Mouse (Mus musculus): ENCODE results near the gene Gm10424. TPM values are rescaled to one million over a fixed set of nuclear protein-coding genes. Genes with fewer than 3 reads are reported as not detected.

Gm10424 gene
- not detected in 2 replicates for polyA plus RNA-seq (2012; rRNA removed)

GRCm38 (mm10) chr5:95272668-95273067 lies at the start of gene Gm10424:
Gm10424 (minus strand) TSS chr5:95272768.

GRCm38 (mm10) chr5:95305611-95306010 lies 33.0 kb upstream of the Gm10424 start, which contains the start of gene Gm3259:
Gm3259 (plus strand) TSS chr5:95305911.

Other genes with a start within 250 kb of the Gm10424 start
- not detected in 2 replicates for gene Gm7942, start 165.8 kb downstream of the Gm10424 start, polyA plus RNA-seq (2012; rRNA removed)
- not detected in 2 replicates for gene Gm16513, start 90.1 kb downstream of the Gm10424 start, polyA plus RNA-seq (2012; rRNA removed)
- not detected in 2 replicates for gene Gm3259, start 33.1 kb upstream of the Gm10424 start, polyA plus RNA-seq (2012; rRNA removed)
- not detected in 2 replicates for gene D5Ertd577e, start 184.0 kb upstream of the Gm10424 start, polyA plus RNA-seq (2012; rRNA removed)
- not detected in 2 replicates for gene Gm3286, start 238.0 kb upstream of the Gm10424 start, polyA plus RNA-seq (2012; rRNA removed)

Data from colon, adult 2 months (tissue).